Comparison of ENCODE assay signal across 9 mouse cellular contexts in genomic region chr13:107100852-107101325, GRCm38 (mm10).
A peak's percentile ranks its signal among the peaks of the same experiment; 100 is the strongest.
DNase-seq lines count a peak whose midpoint lies in the region; ATAC-seq and TF ChIP-seq lines count a peak whose summit lies in the region.
"Had no signal": no experiment of that assay in that cellular context is flagged by ENCODE, and none has a peak within 500 bp of the region (broad histone marks: within the 10 kb centered on the region; RNA-seq: fewer than 3 reads in every experiment).

No protein-coding gene starts in this region.

- H3K9me3 ChIP-seq in embryonic facial prominence, embryonic 13.5 days = no peaks in the 10 kb centered on the region
- no peaks in the 10 kb centered on the region for H3K9me3 ChIP-seq in liver, embryonic 12.5 days (replicated peaks)
- H3K9me3 ChIP-seq: neural tube, embryonic 13.5 days had no signal

- H3K27me3 ChIP-seq in embryonic facial prominence, embryonic 13.5 days = no peaks in the 10 kb centered on the region
- H3K27me3 ChIP-seq in liver, embryonic 12.5 days (replicated peaks) = no peaks in the 10 kb centered on the region
- H3K27me3 ChIP-seq in cerebellum, adult 2 months (ENCODE audit: control insufficient read depth, insufficient read depth, low read length) = no peaks in the 10 kb centered on the region
- H3K27me3 ChIP-seq: neural tube, embryonic 13.5 days had no signal

- TF ChIP-seq POLR2A in cerebellum, adult 2 months (IDR thresholded peaks at IDR 0.05; ENCODE audit: borderline replicate concordance, insufficient read depth, low read length) = no peak

- no peak for DNase-seq in gastrocnemius, adult 2 months
- DNase-seq in gastrocnemius, postnatal 25 days = no peak
- DNase-seq in spleen, postnatal 14 days (ENCODE audit: low spot score in 2 of 2) = peak; percentile 45 to 65
- DNase-seq in frontal cortex, postnatal 10 days (ENCODE audit: low spot score in 2 of 2) = no peak
- DNase-seq in cerebellum, adult 2 months = no peak
- DNase-seq in left cerebral cortex, adult 8-10 months (ENCODE audit: low spot score in 2 of 2) = no peak

- intact Hi-C loops in gastrocnemius, adult 2 months (cut with DNase I) = loop anchor here (2.0 kb wide), 1 partner anchor 154 kb away; the partner anchor contains the start of gene Dimt1

- peak overlapping the region; percentile 29; the same call in 1 of the 2 replicates for H3K4me2 ChIP-seq in embryonic facial prominence, embryonic 13.5 days
- peak overlapping the region; percentile 66 for H3K4me2 ChIP-seq in liver, embryonic 12.5 days

- 66% methylated on average over 6 of the region's 6 CpGs for WGBS in embryonic facial prominence, embryonic 13.5 days
- WGBS in liver, embryonic 12.5 days (ENCODE audit: insufficient replicate concordance) = 10% methylated on average over 6 of the region's 6 CpGs
- 58% methylated on average over 6 of the region's 6 CpGs for WGBS in cerebellum, adult 2 months

- peak overlapping the region; percentile 63; the same call in 1 of the 2 replicates for H3K4me3 ChIP-seq in gastrocnemius, adult 2 months
- H3K4me3 ChIP-seq in embryonic facial prominence, embryonic 13.5 days = no peak overlapping the region
- H3K4me3 ChIP-seq in liver, embryonic 12.5 days = peak overlapping the region; percentile 42
- H3K4me3 ChIP-seq in cerebellum, adult 2 months (replicated peaks; ENCODE audit: insufficient read depth, low read depth, low read length) = no peak overlapping the region
- H3K4me3 ChIP-seq: neural tube, embryonic 13.5 days had no signal

- H3K27ac ChIP-seq in gastrocnemius, adult 2 months = peak overlapping the region; percentile 68
- no peak overlapping the region for H3K27ac ChIP-seq in embryonic facial prominence, embryonic 13.5 days
- H3K27ac ChIP-seq in liver, embryonic 12.5 days = peak overlapping the region; percentile 97
- no peak overlapping the region for H3K27ac ChIP-seq in cerebellum, adult 2 months (ENCODE audit: insufficient read depth, low read length)
- H3K27ac ChIP-seq: neural tube, embryonic 13.5 days had no signal

- TF ChIP-seq CTCF in gastrocnemius, adult 2 months (IDR thresholded peaks at IDR 0.05) = no peak
- TF ChIP-seq CTCF in cerebellum, adult 2 months (IDR thresholded peaks at IDR 0.05; ENCODE audit: borderline replicate concordance, insufficient read depth, low read depth, low read length) = no peak

- no peak overlapping the region for H3K9ac ChIP-seq in embryonic facial prominence, embryonic 13.5 days
- H3K9ac ChIP-seq in liver, embryonic 12.5 days = peak overlapping the region; percentile 67
- H3K9ac ChIP-seq: neural tube, embryonic 13.5 days had no signal

- H3K4me1 ChIP-seq in embryonic facial prominence, embryonic 13.5 days = 0 out of 2 replicates have a peak, but pooled peaks cover 5% of the 10 kb centered on the region
- peaks cover 58% of the 10 kb centered on the region for H3K4me1 ChIP-seq in liver, embryonic 12.5 days
- no peaks in the 10 kb centered on the region for H3K4me1 ChIP-seq in cerebellum, adult 2 months (ENCODE audit: control insufficient read depth, insufficient read depth, low read length)
- H3K4me1 ChIP-seq: neural tube, embryonic 13.5 days had no signal

- ATAC-seq in embryonic facial prominence, embryonic 13.5 days (ENCODE audit: insufficient number of reproducible peaks, insufficient read depth, low FRiP score, low TSS enrichment, low read depth) = no peak
- peak; percentile 97 for ATAC-seq in liver, embryonic 12.5 days

- no peaks in the 10 kb centered on the region for H3K36me3 ChIP-seq in embryonic facial prominence, embryonic 13.5 days
- no peaks in the 10 kb centered on the region for H3K36me3 ChIP-seq in liver, embryonic 12.5 days
- H3K36me3 ChIP-seq: neural tube, embryonic 13.5 days had no signal

Comparison
In these comparisons a context has a peak if more than half of its experiments do, and no peak if none do; other contexts are left out.
1. DNase-seq: peak in spleen, postnatal 14 days (2 of 2); none in gastrocnemius, adult 2 months (single experiment), gastrocnemius, postnatal 25 days (single experiment), frontal cortex, postnatal 10 days (0 of 2), cerebellum, adult 2 months (0 of 2) and left cerebral cortex, adult 8-10 months (0 of 2).
2. H3K27ac ChIP-seq: peak in gastrocnemius, adult 2 months (single experiment) and liver, embryonic 12.5 days (single experiment); none in embryonic facial prominence, embryonic 13.5 days (single experiment) and cerebellum, adult 2 months (single experiment).
3. H3K4me3 ChIP-seq: peak in gastrocnemius, adult 2 months (single experiment) and liver, embryonic 12.5 days (single experiment); none in embryonic facial prominence, embryonic 13.5 days (single experiment) and cerebellum, adult 2 months (single experiment).